Mouse (Mus musculus): ENCODE results near the gene Dnmt3c.

GRCm38 (mm10) chr2:153740500-153741436 lies 44.3 kb downstream of the Dnmt3c start, which contains the start of gene Mapre1:
- TF ChIP-seq EP300 (IDR thresholded peaks at IDR 0.05) (no peak), CTCF (IDR thresholded peaks at IDR 0.05) (no peak)

Measured in lung, postnatal 0 days (tissue).